Mouse (Mus musculus) ES-E14 (cell line): ENCODE results near the gene Astn2. TPM values are rescaled to one million over a fixed set of nuclear protein-coding genes. Genes with fewer than 3 reads are reported as not detected.

Source experiments
- DNase-seq: peaks from one replicate; pipeline ENCODE4 v3.0.0-alpha.2; 2013; ENCODE audit warnings: low read depth, low spot score
- H3K27ac ChIP-seq: 2 replicates; pipeline ENCODE4 v1.5.1; 2012; ENCODE audit warnings: low read depth, mild to moderate bottlenecking, low read length, moderate library complexity, mixed read lengths; ENCODE audit not compliant: poor library complexity, insufficient read depth, severe bottlenecking
- H3K36me3 ChIP-seq: 2 replicates; pipeline ENCODE4 v1.6.1; 2012; ENCODE audit warnings: mild to moderate bottlenecking, low read length, moderate library complexity, mixed read lengths; ENCODE audit not compliant: control insufficient read depth, poor library complexity, insufficient read depth, severe bottlenecking
- H3K4me1 ChIP-seq, 2 experiments: fragments of 150-350 bp in 1 of 2; sonication (generic) in 1 of 2; 2 replicates each; pipeline ENCODE4 v1.6.1; 2012; ENCODE audit warnings: low read length in 2 of 2, mild to moderate bottlenecking in 1 of 2, mixed read lengths in 1 of 2; ENCODE audit not compliant: control insufficient read depth in 2 of 2, insufficient read depth in 2 of 2, poor library complexity in 1 of 2
- H3K4me3 ChIP-seq, 2 experiments: fragments of 150-350 bp in 1 of 2; sonication (generic) in 1 of 2; 2 replicates each; pipeline ENCODE4 v1.5.1; 2012; ENCODE audit warnings: low read length in 2 of 2, low read depth in 1 of 2, mild to moderate bottlenecking in 1 of 2, mixed read lengths in 1 of 2; ENCODE audit not compliant: insufficient read depth in 1 of 2, poor library complexity in 1 of 2, severe bottlenecking in 1 of 2
- H3K9ac ChIP-seq: 2 replicates; pipeline ENCODE4 v1.6.1; 2012; ENCODE audit warnings: low read depth, mild to moderate bottlenecking, low read length, mixed read lengths; ENCODE audit not compliant: poor library complexity, insufficient read depth, severe bottlenecking
- H3K9me3 ChIP-seq: fragments of 150-350 bp; sonication (generic); 2 replicates; pipeline ENCODE4 v1.6.1; 2012; ENCODE audit warnings: low read depth, mild to moderate bottlenecking, low read length; ENCODE audit not compliant: control insufficient read depth, insufficient read depth
- CHD2 ChIP-seq: IDR thresholded peaks from 2 replicates; pipeline ENCODE4 v1.6.1; 2014; ENCODE audit warnings: mild to moderate bottlenecking, low read depth, low read length, inconsistent platforms
- HCFC1 ChIP-seq: IDR thresholded peaks from 2 replicates; pipeline ENCODE4 v1.6.1; 2012; ENCODE audit warnings: low read length, inconsistent platforms, borderline replicate concordance; ENCODE audit not compliant: insufficient read depth
- MAFK ChIP-seq: IDR thresholded peaks from 2 replicates; pipeline ENCODE4 v1.6.1; 2014; ENCODE audit warnings: mild to moderate bottlenecking, low read depth, low read length, inconsistent platforms; ENCODE audit not compliant: insufficient read depth
- ZC3H11A ChIP-seq: IDR thresholded peaks from 2 replicates; pipeline ENCODE4 v1.6.1; 2012; ENCODE audit warnings: low read depth, mild to moderate bottlenecking, inconsistent platforms, low read length, borderline replicate concordance
- ZNF384 ChIP-seq: IDR thresholded peaks from 2 replicates; pipeline ENCODE4 v1.6.1; 2012; ENCODE audit warnings: low read depth, low read length, inconsistent platforms
- in situ Hi-C, 2 experiments: fragments of 600-800 bp; cut with MboI; formaldehyde crosslinking; loops; one replicate each; pipeline ENCODE4 v1.15.1; 2025; ENCODE audit warnings: low sequenced_read_pairs in 2 of 2, inconsistent platforms in 1 of 2; ENCODE audit not compliant: unreplicated experiment in 2 of 2
- total RNA-seq: library from RNA; depleted of rRNA; stranded (reverse); fragments of 300-350 nt; gene quantifications from 2 replicates; pipeline ENCODE4 v1.2.3, GENCODE M21; 2012

Astn2 gene
- total RNA-seq, 1 experiment, result 0.04 TPM

DNA sequence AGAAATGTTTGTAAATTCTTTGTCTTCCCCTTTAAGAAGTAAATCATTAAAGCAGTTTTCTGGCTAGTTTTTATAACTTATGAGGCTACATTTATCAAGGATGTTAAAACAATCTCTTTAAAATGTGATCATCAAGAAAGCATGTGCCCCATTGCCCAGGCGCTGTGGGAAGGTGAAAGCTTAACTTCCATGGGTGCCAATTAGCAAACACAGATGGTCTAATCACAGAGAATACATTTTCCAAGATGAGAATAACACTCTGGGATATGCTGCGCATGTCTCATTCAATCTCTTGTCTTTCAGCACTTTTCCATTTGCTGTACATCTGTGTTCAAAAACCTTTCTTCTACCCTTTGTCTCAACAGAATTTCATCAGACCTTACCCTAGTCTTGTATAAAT, 688.3 kb downstream of the Astn2 start:
- H3K4me3 ChIP-seq, result no peak overlapping the region
- no peaks in the 10 kb centered on the region for H3K9me3 ChIP-seq
- no peak overlapping the region for H3K27ac ChIP-seq
- TF ChIP-seq ZC3H11A (no peak), ZNF384 (no peak), HCFC1 (no peak), CHD2 (no peak)
- H3K36me3 ChIP-seq, result no peaks in the 10 kb centered on the region
- in situ Hi-C loops, result no loop called here
- H3K4me1 ChIP-seq, result no peaks in the 10 kb centered on the region
- no peak overlapping the region for H3K9ac ChIP-seq
- DNase-seq, result no peak

DNA sequence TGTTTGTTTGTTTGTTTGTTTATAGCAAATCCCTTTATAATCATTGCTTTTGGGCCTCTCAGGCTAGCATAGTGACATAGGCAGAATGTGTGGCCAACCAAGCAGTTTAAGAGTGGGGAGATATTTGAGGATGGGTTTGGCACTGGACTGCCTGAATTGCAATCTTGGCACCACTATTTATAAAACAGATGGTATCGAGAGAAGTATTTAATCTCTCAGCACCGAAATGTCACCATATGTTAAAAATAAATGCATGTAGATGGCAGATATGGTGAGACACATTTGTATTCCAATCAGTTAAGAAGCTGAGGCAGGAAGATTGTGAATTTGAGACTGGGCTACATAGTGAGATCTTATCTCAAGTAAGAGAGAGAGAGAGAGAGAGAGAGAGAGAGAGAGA, 692.7 kb downstream of the Astn2 start:
- Histone ChIP-seq H3K27ac (no peak overlapping the region), H3K9ac (no peak overlapping the region), H3K36me3 (no peaks in the 10 kb centered on the region), H3K4me1 (no peaks in the 10 kb centered on the region), H3K4me3 (no peak overlapping the region), H3K9me3 (no peaks in the 10 kb centered on the region)
- no peak for DNase-seq
- in situ Hi-C loops, result no loop called here
- TF ChIP-seq MAFK (no peak), ZNF384 (no peak), HCFC1 (no peak), CHD2 (no peak), ZC3H11A (no peak)

DNA sequence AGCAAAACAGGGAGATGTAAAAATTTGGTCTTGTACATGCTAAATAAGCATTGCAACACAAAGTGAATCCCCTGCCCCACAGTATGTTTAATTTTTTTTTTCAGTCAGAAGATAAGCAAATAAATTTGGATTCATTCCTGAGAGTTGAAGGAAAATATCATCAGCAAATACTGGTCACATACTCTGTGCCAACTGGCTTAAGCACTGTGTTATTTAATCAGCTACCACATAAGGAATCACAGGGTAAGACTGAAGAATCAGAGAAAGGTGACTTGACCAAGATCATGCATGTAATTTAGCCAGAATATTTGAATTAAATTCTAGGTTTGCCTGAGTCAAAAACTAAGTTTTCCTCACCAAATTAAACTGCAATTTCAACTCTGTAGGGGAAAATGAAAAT, 693.8 kb downstream of the Astn2 start:
- Histone ChIP-seq H3K27ac (no peak overlapping the region), H3K4me3 (no peak overlapping the region), H3K9ac (no peak overlapping the region), H3K9me3 (no peaks in the 10 kb centered on the region), H3K36me3 (no peaks in the 10 kb centered on the region), H3K4me1 (no peaks in the 10 kb centered on the region)
- DNase-seq, result no peak
- no peak for TF ChIP-seq CHD2
- TF ChIP-seq ZC3H11A, result no peak
- no peak for TF ChIP-seq MAFK
- TF ChIP-seq HCFC1, result no peak
- TF ChIP-seq ZNF384, result no peak
- in situ Hi-C loops, result no loop called here

DNA sequence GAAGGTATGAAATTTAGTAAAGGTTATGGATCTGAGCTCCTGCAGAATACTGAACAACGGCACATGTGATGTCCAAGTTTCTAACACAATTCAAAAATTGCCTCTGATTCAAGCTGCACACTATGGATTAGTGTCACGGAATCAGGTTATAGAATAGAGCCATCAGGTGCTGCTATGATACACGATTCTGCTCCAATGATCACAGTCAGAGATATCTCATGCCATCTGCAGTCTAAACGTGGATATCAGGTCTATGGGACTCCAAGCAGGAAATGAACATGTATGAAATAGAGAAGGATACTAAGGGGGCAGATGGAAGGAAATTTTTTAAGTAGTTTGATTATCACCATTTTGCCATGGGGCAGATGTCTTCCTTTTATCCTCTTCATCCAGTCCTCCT, 702.6 kb downstream of the Astn2 start:
- H3K9me3 ChIP-seq, result no peaks in the 10 kb centered on the region
- DNase-seq, result no peak
- no peak overlapping the region for H3K27ac ChIP-seq
- TF ChIP-seq CHD2 (no peak), ZNF384 (no peak), MAFK (no peak), ZC3H11A (no peak), HCFC1 (no peak)
- in situ Hi-C loops, result no loop called here
- H3K4me1 ChIP-seq, result no peaks in the 10 kb centered on the region
- no peak overlapping the region for H3K9ac ChIP-seq
- no peak overlapping the region for H3K4me3 ChIP-seq
- no peaks in the 10 kb centered on the region for H3K36me3 ChIP-seq

DNA sequence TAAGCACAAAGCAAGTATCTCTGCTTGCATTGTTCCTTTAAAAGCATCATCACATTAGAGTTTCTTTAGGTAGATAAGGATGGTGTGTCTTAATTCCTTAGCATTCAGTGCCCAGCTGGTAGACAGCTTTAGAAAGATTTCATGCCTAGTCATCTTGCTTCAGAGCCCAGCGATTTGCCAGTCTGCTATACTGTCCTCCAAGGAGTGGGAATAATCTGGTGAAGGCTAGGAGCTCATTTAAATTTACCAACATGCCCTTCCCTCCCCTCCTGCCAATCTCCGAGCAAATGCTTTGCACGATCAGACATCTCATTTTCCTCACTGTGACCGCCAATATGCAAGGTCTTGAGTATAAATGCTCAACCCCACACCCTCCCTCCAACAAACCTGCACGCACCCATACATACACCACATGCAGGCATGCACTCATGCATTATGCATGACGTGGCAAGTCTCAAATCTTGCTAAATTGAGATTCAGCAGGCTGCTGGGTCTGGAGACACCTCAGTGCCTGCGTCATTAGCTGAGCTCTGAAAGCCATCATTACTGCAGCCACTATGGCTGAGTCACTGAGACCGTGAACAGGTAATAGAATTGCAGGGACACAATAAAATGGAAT, 704.6 kb downstream of the Astn2 start:
- in situ Hi-C loops, result no loop called here
- no peak for DNase-seq
- H3K4me3 ChIP-seq, result no peak overlapping the region
- H3K9ac ChIP-seq, result no peak overlapping the region
- no peaks in the 10 kb centered on the region for H3K4me1 ChIP-seq
- TF ChIP-seq HCFC1 (no peak), CHD2 (no peak), ZC3H11A (no peak)
- no peaks in the 10 kb centered on the region for H3K9me3 ChIP-seq
- H3K36me3 ChIP-seq, result no peaks in the 10 kb centered on the region
- no peak overlapping the region for H3K27ac ChIP-seq
